In genomic region chr7:123273056-123273455, GRCm38 (mm10) we compare ENCODE assay signal across 22 mouse cellular contexts. TPM values are rescaled to one million over a fixed set of nuclear protein-coding genes. Genes with fewer than 3 reads are reported as not detected.
DNase-seq lines count a peak whose midpoint lies in the region; ATAC-seq and TF ChIP-seq lines count a peak whose summit lies in the region.
"Had no signal": no experiment of that assay in that cellular context is flagged by ENCODE, and none has a peak within 500 bp of the region (broad histone marks: within the 10 kb centered on the region; RNA-seq: fewer than 3 reads in every experiment).

No protein-coding gene starts in this region.

- no peaks in the 10 kb centered on the region for H3K9me3 ChIP-seq in heart, embryonic 12.5 days (replicated peaks)
- no peaks in the 10 kb centered on the region for H3K9me3 ChIP-seq in kidney, embryonic 14.5 days (ENCODE audit: control insufficient read depth, low read length)
- H3K9me3 ChIP-seq: forebrain, embryonic 13.5 days; limb, embryonic 13.5 days; liver, embryonic 13.5 days had no signal

- no peak for ATAC-seq in heart, embryonic 12.5 days (ENCODE audit: insufficient number of reproducible peaks, low FRiP score)
- ATAC-seq in kidney, embryonic 14.5 days (ENCODE audit: low FRiP score, low TSS enrichment) = 0 out of 2 replicates have a peak, but pooled peaks have one; percentile 20
- ATAC-seq in inflammation-experienced regulatory T-cells, adult 6 months = peak; percentile 84
- ATAC-seq: forebrain, embryonic 13.5 days; intestine, embryonic 16.5 days had no signal

- peaks cover 7% of the 10 kb centered on the region for H3K4me1 ChIP-seq in heart, embryonic 12.5 days (replicated peaks)
- H3K4me1 ChIP-seq in kidney, embryonic 14.5 days (ENCODE audit: control insufficient read depth, insufficient read depth, low read length) = no peaks in the 10 kb centered on the region
- no peaks in the 10 kb centered on the region for H3K4me1 ChIP-seq in cerebellum, adult 2 months (ENCODE audit: control insufficient read depth, insufficient read depth, low read length)
- H3K4me1 ChIP-seq: forebrain, embryonic 13.5 days; limb, embryonic 13.5 days; liver, embryonic 13.5 days had no signal

- no peak overlapping the region for H3K4me2 ChIP-seq in heart, embryonic 12.5 days
- no peak overlapping the region for H3K4me2 ChIP-seq in kidney, embryonic 14.5 days (replicated peaks; ENCODE audit: low read depth, low read length)
- H3K4me2 ChIP-seq: forebrain, embryonic 13.5 days; limb, embryonic 13.5 days; liver, embryonic 13.5 days; lung, embryonic 14.5 days had no signal

- H3K9ac ChIP-seq in heart, embryonic 12.5 days = peak overlapping the region; percentile 14; the same call in 1 of the 2 replicates
- no peak overlapping the region for H3K9ac ChIP-seq in kidney, embryonic 14.5 days (ENCODE audit: low read depth, low read length)
- H3K9ac ChIP-seq: forebrain, embryonic 13.5 days; limb, embryonic 13.5 days; liver, embryonic 13.5 days; lung, embryonic 14.5 days had no signal

- H3K4me3 ChIP-seq in heart, embryonic 12.5 days = no peak overlapping the region
- H3K4me3 ChIP-seq in kidney, embryonic 14.5 days (ENCODE audit: low read length) = no peak overlapping the region
- H3K4me3 ChIP-seq in cerebellum, adult 2 months (replicated peaks; ENCODE audit: insufficient read depth, low read depth, low read length) = no peak overlapping the region
- H3K4me3 ChIP-seq: erythroblast, embryonic 14.5 days; forebrain, embryonic 13.5 days; limb, embryonic 13.5 days; liver, embryonic 13.5 days; myocyte had no signal

- no peak for DNase-seq in heart, postnatal 10 days
- no peak for DNase-seq in kidney, adult 11 months
- peak; percentile 25 for DNase-seq in Muller cell, postnatal 12 days (ENCODE audit: inconsistent ontology term)
- no peak for DNase-seq in cerebellum, adult 2 months
- DNase-seq: adrenal gland, postnatal 25 days; cerebellum, adult 8-10 months; gastrocnemius, postnatal 25 days; heart, postnatal 36 days; liver, embryonic 13.5 days; lung, embryonic 14.5 days; lung, postnatal 36 days; right cerebral cortex, postnatal 25 days; thymus, postnatal 36 days had no signal

- peaks cover 8% of the 10 kb centered on the region; the same call in 1 of the 2 replicates for H3K36me3 ChIP-seq in heart, embryonic 12.5 days
- peaks cover 4% of the 10 kb centered on the region; the same call in 1 of the 2 replicates for H3K36me3 ChIP-seq in kidney, embryonic 14.5 days (ENCODE audit: control insufficient read depth, insufficient read depth, low read length)

- no peak for TF ChIP-seq CTCF in cerebellum, adult 2 months (IDR thresholded peaks at IDR 0.05; ENCODE audit: borderline replicate concordance, insufficient read depth, low read depth, low read length)

- H3K27ac ChIP-seq in heart, embryonic 12.5 days (ENCODE audit: poor library complexity, severe bottlenecking) = no peak overlapping the region
- no peak overlapping the region for H3K27ac ChIP-seq in kidney, embryonic 14.5 days (ENCODE audit: low read depth, low read length)
- H3K27ac ChIP-seq in cerebellum, adult 2 months (ENCODE audit: insufficient read depth, low read length) = no peak overlapping the region
- H3K27ac ChIP-seq: forebrain, embryonic 13.5 days; limb, embryonic 13.5 days; liver, embryonic 13.5 days had no signal

- TF ChIP-seq POLR2A in cerebellum, adult 2 months (IDR thresholded peaks at IDR 0.05; ENCODE audit: borderline replicate concordance, insufficient read depth, low read length) = no peak

- no peaks in the 10 kb centered on the region for H3K27me3 ChIP-seq in heart, embryonic 12.5 days (replicated peaks)
- H3K27me3 ChIP-seq in kidney, embryonic 14.5 days (ENCODE audit: control insufficient read depth, insufficient read depth, low read length) = no peaks in the 10 kb centered on the region
- no peaks in the 10 kb centered on the region for H3K27me3 ChIP-seq in cerebellum, adult 2 months (ENCODE audit: control insufficient read depth, insufficient read depth, low read length)
- H3K27me3 ChIP-seq: forebrain, embryonic 13.5 days; limb, embryonic 13.5 days; liver, embryonic 13.5 days had no signal

- intact Hi-C loops in heart, postnatal 10 days (cut with DNase I) = no loop called here

- WGBS in heart, embryonic 12.5 days = 50% methylated on average over 11 of the region's 11 CpGs
- WGBS in kidney, embryonic 14.5 days = 69% methylated on average over 11 of the region's 11 CpGs
- 45% methylated on average over 11 of the region's 11 CpGs for WGBS in cerebellum, adult 2 months

RNA-seq across cellular contexts. Expression of gene Slc5a11, which starts 58.5 kb away (rescaled TPM):
- 0.15 and 0.34 TPM in 2 replicates for polyA plus RNA-seq in heart, embryonic 12.5 days (2016; fragmentation: Nextera tagmentation; extraction: Ambion mirVana)
- total RNA-seq in heart, postnatal 10 days (2021) = not detected
- polyA plus RNA-seq in kidney, embryonic 14.5 days (2014; fragmentation: Nextera tagmentation; extraction: Ambion mirVana) = 0.49 and 1.9 TPM in 2 replicates
- polyA plus RNA-seq in inflammation-experienced regulatory T-cells, adult 6 months (2017; shearing (Covaris generic)) = 1 to 10 TPM in 1 of 3 experiments, under 1 TPM in 2; 0.27 to 1.9 (median 0.60) TPM
- polyA plus RNA-seq in cerebellum, adult 2 months (2012; rRNA removed) = 3.1 and 4.6 TPM in 2 replicates
- total RNA-seq: adrenal gland, postnatal 25 days; gastrocnemius, postnatal 25 days; heart, postnatal 36 days had no signal
- polyA plus RNA-seq: embryonic facial prominence, embryonic 11.5 days; erythroblast, embryonic 14.5 days; forebrain, embryonic 13.5 days; myocyte had no signal
